Mouse (Mus musculus): ENCODE measurements around the gene Bloc1s6. TPM values are rescaled to one million over a fixed set of nuclear protein-coding genes. Genes with fewer than 3 reads are reported as not detected.

The Bloc1s6 gene
- 10 to 100 TPM; 24.8 to 35.7 TPM for total RNA-seq (2021)
- polyA plus RNA-seq (2012; rRNA removed) = 39.1 and 42.4 TPM in 2 replicates
- long read RNA-seq, transcript Bloc1s6-201 (5 exons, 3,484 nt) = major isoform, 32 of 39 reads
- long read RNA-seq, partial matches to known transcripts = 3 of 39 reads
- long read RNA-seq, other reads (novel, unspliced or antisense) = 2 of 39 reads

DNA sequence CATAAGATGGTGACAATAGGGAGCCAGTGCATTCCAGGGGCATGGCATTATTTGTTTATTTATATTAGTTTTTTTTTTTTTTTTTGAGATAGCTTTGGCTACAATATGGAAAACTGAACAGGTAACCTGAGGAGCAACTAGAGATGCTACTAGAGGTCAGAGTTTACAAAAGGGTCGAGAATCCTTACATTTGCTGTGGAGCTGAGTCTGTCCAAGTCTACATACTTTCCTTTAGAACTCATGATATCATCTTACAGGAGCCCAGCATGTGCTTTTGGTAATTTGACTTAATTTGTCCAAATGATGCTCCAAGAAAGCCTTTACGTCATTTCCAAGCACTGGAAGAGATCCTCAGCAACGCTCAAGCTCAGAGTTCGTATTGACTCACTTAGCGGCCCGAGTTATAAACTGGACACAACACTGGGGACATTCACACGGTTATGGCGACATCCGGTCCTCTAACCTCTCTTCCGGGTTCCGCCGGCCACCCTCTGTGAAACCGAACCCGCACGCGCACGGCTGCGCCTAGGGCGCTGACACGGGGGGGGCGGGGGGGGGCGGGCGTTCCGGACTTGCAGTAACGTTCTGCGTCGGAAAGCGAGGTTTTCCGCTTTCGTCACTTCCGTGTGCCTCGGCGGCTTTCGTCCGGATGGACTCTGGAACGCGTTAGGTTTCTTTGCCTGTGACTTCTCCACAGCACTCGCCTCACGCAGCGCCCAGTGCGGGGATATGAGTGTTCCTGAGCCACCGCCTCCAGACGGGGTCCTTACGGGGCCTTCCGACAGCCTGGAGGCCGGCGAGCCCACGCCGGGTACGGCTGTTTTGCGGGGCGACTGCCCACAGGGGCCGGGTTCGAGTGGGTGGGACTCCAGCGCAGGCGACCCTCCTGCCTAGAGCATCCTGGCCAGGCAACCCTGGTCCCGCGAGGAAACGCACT is at the start of gene Bloc1s6:
Gene Bloc1s6, plus strand, starts transcription at position 610 of the 937 bp plus-strand sequence.
- peak; percentile 89 for DNase-seq

GRCm38 (mm10) chr2:122697526-122697925 is 40.8 kb upstream of the Bloc1s6 start:
- no peak for DNase-seq

- DNase-seq = no peak
These were observed 37.3 kb upstream of the Bloc1s6 start for GRCm38 (mm10) chr2:122701012-122701411.

- peak; percentile 68 for DNase-seq
These were observed 36.5 kb upstream of the Bloc1s6 start for GRCm38 (mm10) chr2:122701871-122702180.

GRCm38 (mm10) chr2:122702181-122703036 is 35.9 kb upstream of the Bloc1s6 start, which contains the start of gene Slc30a4:
Gene Slc30a4 (minus strand): TSS chr2:122702663.
- DNase-seq = peak; percentile 92

GRCm38 (mm10) chr2:122704572-122704971 is 33.7 kb upstream of the Bloc1s6 start:
- DNase-seq = no peak

GRCm38 (mm10) chr2:122708080-122708479 is 30.2 kb upstream of the Bloc1s6 start:
- no peak for DNase-seq

DNA sequence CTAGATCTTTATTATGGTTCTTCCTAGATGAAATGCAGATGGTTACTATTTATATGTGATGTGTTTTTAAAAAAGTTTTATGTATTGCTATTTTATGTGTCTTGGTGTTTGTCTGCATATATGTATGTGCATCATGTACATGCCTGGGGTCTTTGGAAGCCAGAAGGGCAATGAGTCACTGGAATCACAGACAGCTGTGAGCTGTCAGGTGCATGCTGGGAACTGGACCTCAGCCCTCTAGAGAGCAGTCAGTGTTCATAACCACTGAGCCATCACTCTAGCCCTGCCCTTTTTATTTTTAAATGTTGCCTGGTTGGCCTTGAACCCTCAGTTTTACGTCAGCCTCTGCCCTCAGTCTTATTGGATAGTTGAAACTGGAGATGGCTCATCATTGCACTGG is 29.1 kb upstream of the Bloc1s6 start:
- DNase-seq = no peak

GRCm38 (mm10) chr2:122711911-122712310 is 26.4 kb upstream of the Bloc1s6 start:
- DNase-seq = no peak

GRCm38 (mm10) chr2:122712848-122713247 is 25.5 kb upstream of the Bloc1s6 start:
- no peak for DNase-seq

- peak; percentile 44 for DNase-seq
These were observed 23.1 kb upstream of the Bloc1s6 start for GRCm38 (mm10) chr2:122715148-122715692.

DNA sequence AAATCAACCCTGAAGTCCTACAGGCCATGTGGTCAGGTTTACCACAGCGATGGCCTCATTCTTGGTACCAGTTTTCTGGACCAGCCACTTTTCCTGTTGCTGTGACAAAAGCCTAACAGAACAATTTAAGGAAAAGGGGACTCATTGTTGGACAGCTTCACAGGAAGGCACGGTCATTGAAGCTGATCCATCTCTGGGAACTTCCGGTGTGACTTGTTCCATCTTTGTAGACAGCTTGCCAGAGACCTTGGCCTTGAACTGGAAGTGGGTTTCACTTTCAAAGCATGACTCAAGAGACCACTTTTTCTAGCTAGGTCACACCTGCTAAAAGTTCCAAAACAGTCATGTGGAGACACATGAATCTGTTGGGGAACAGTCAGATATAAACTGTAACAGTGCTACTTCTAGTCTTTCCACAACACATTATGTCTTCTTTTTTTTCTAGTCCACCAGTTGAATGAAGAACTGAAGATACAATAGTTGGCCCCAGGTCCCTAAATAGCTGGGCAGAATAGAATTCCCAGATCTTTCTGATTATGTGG is 21.9 kb upstream of the Bloc1s6 start:
- no peak for DNase-seq

DNA sequence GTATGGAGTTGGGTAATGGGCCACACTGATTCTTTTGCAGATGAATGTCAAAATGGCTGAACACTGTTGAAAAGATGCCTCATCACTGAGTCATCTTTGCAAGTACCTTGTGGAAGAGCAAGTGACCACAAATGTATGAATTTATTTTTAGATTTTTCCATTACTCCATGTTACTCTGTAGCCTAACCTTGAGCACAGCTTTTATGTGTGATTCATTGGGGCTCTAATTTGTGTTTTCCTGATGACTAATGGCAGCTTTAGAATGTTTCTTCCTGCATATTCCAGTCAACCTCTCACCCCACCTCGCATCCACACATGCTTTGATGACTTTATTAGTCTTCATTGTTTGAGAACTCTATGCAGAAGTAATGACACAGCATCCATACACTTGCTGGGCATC is 19.1 kb upstream of the Bloc1s6 start:
- peak; percentile 42 for DNase-seq

- no peak for DNase-seq
These were observed 17.7 kb upstream of the Bloc1s6 start for GRCm38 (mm10) chr2:122720564-122720963.

DNA sequence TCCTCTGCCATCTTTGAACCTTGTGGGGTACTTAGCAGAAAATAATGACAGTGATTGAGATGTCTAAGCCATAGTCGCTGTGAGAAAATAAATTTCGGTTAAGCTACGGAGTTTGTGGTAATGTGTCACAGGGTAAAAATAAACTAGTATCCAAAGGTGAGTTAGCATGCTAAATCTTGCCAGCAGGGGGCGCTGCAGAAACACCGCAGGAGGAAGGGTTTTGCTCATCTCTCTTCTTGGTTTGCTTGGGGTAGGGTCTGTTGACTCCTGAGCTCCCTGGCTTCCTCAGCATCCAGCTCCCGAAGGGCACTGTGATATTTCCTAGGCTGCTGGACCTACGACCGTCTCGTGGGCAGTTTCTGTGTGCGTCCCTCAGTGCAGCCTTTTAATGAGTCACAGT is 12.7 kb upstream of the Bloc1s6 start:
- peak; percentile 40 for DNase-seq

DNA sequence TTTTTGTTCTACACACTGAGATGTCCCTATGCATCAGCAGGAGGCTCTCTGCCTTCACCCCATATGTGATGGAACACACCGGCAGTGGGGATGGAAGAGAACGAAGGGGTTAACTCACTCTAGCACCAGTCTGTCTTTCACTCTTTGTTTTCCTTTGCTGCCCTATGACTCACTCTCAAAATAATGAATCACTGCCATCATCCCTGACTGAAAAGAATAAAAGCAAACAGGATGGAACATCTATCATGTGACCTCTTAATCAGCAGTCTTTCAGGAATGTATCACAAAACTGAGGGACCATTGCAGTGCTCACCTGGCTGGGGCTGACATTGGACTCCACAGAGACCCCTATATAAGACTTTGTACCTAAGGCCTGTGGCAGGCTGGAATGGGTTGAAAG is 6.8 kb upstream of the Bloc1s6 start:
- peak; percentile 36 for DNase-seq

DNA sequence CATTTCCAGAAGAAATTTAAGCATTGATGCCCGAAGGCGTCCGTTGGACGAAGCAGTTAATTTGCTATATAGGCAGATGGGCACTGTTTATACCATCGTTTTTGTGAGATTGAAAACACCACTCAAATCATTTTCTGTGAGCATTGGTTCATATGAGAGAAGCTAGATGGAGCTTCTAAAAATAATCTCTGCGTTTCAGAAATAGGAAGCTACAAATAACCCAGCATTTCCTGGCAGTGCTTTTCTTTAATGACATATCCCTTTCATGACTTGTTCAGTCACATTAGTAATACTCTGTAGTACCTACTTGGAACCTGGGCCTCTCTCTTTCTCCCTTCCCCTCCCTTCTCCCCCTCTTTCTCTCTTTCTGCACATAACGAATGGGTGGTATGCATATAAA is 720 bp downstream of the Bloc1s6 start:
- no peak for DNase-seq

GRCm38 (mm10) chr2:122746461-122746860 is 8.2 kb downstream of the Bloc1s6 start:
- no peak for DNase-seq

- peak; percentile 43 for DNase-seq
These were observed 15.5 kb downstream of the Bloc1s6 start for GRCm38 (mm10) chr2:122753739-122754343.

DNA sequence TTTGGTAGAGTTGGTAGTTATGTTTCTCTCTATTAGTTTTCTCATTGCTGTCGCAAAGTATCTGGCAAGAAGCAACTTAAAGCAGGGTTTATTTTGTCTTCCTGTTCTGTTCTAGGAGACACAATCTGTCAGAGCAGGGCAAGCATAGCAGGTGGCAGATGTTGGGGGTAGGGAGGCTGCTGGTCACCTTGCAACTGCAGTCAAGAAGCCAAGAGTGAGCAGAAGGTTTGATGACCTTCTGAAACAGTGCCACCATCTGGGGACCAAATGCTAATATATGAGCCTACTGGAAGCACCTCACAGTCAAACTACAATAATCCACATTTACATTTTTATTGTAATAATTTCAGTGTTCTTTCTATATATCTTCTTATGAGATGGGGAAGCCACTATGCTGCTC is 21.5 kb downstream of the Bloc1s6 start:
- DNase-seq = no peak

- DNase-seq = no peak
These were observed 24.7 kb downstream of the Bloc1s6 start for GRCm38 (mm10) chr2:122762991-122763390.

DNA sequence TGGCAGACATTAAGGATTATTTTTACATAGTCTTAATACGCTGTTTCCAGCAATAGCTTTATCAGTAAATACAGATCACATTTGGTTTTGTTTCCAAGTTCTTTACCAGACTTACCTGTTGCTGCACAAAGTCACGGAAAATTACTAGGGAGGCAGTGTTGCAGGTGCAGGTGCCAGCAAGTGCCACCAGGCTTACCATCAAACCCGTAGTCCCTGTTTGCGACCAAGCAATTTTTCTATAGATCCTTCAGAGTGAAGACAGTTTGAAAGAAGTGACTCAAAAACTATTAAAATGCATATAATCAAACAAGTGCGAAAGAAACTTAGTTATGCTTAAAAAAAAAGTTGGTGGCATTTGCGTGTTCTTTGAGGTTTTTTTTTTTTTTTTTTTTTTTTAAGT is 26.2 kb downstream of the Bloc1s6 start:
- no peak for DNase-seq

Measured in adrenal gland, adult 2 months (tissue).